Mouse (Mus musculus): Measurements from ENCODE around the gene Sema3b.
"Not testable (repeated sequence)": the region's sequence is repeated elsewhere in the genome, so short reads cannot be mapped to it uniquely, and the experiment has no call there.

Sema3b gene

GRCm38 (mm10) chr9:107587833-107588639 lies 21.0 kb downstream of the Sema3b start:
- DNase-seq: no peak

- DNase-seq: peak; percentile 99
These were observed 21.8 kb downstream of the Sema3b start, which contains the start of gene Ifrd2 for GRCm38 (mm10) chr9:107586974-107587832. Gene Ifrd2 (plus strand): TSS chr9:107587642.

- no peak for DNase-seq
These were observed 22.5 kb downstream of the Sema3b start for GRCm38 (mm10) chr9:107586504-107586903.

GRCm38 (mm10) chr9:107583174-107583573 lies 25.9 kb downstream of the Sema3b start:
- no peak for DNase-seq

GRCm38 (mm10) chr9:107582509-107583062 lies 26.4 kb downstream of the Sema3b start:
- DNase-seq: no peak

- no peak for DNase-seq
These were observed 27.4 kb downstream of the Sema3b start for GRCm38 (mm10) chr9:107581584-107581983.

- peak; percentile 89 for DNase-seq
These were observed 28.3 kb downstream of the Sema3b start, which contains the start of gene Hyal3 for GRCm38 (mm10) chr9:107580501-107581317. Gene Hyal3 (plus strand): TSS chr9:107580818.

GRCm38 (mm10) chr9:107579023-107579900 lies 29.8 kb downstream of the Sema3b start:
- no peak for DNase-seq

- DNase-seq: no peak
These were observed 30.4 kb downstream of the Sema3b start, which contains the start of gene Naa80 for GRCm38 (mm10) chr9:107578587-107578986. Gene Naa80 (plus strand): TSS chr9:107578887.

GRCm38 (mm10) chr9:107577871-107578270 lies 31.2 kb downstream of the Sema3b start:
- no peak for DNase-seq

GRCm38 (mm10) chr9:107576357-107577107 lies 32.5 kb downstream of the Sema3b start, which contains the start of gene Hyal1:
Gene Hyal1 (plus strand): TSS chr9:107576927.
- no peak for DNase-seq

- DNase-seq: no peak
These were observed 33.3 kb downstream of the Sema3b start for GRCm38 (mm10) chr9:107575579-107576356.

- not testable (repeated sequence) for DNase-seq
These were observed 35.3 kb downstream of the Sema3b start for GRCm38 (mm10) chr9:107573774-107574173.

- no peak for DNase-seq
These were observed 36.7 kb downstream of the Sema3b start for GRCm38 (mm10) chr9:107572327-107572662.

GRCm38 (mm10) chr9:107571534-107572326 lies 37.3 kb downstream of the Sema3b start:
- no peak for DNase-seq

- DNase-seq: no peak
These were observed 38.2 kb downstream of the Sema3b start for GRCm38 (mm10) chr9:107570845-107571244.

- DNase-seq: peak; percentile 23
These were observed 39.0 kb downstream of the Sema3b start for GRCm38 (mm10) chr9:107570016-107570415.

- no peak for DNase-seq
These were observed 39.8 kb downstream of the Sema3b start for GRCm38 (mm10) chr9:107569270-107569669.

Data from thymus, postnatal 14 days (tissue).